Mouse (Mus musculus): Measurements from ENCODE around the gene Topbp1.
A peak's percentile ranks its signal among the peaks of the same experiment; 100 is the strongest.
"Not testable (repeated sequence)": the region's sequence is repeated elsewhere in the genome, so short reads cannot be mapped to it uniquely, and the experiment has no call there.

The Topbp1 gene

GRCm38 (mm10) chr9:103353500-103354260 lies 48.7 kb downstream of the Topbp1 start:
- not testable (repeated sequence) for DNase-seq

- no peak for DNase-seq
These were observed 52.9 kb downstream of the Topbp1 start for GRCm38 (mm10) chr9:103357893-103358292.

- DNase-seq, result no peak
These were observed 53.5 kb downstream of the Topbp1 start for GRCm38 (mm10) chr9:103358545-103358944.

GRCm38 (mm10) chr9:103360642-103361041 lies 55.6 kb downstream of the Topbp1 start:
- DNase-seq, result no peak

- no peak for DNase-seq
These were observed 58.1 kb downstream of the Topbp1 start for GRCm38 (mm10) chr9:103363088-103363487.

- peak; percentile 12 to 24 for DNase-seq
These were observed 58.9 kb downstream of the Topbp1 start for GRCm38 (mm10) chr9:103363730-103364417.

- peak; percentile 57 to 62 for DNase-seq
These were observed 59.7 kb downstream of the Topbp1 start for GRCm38 (mm10) chr9:103364601-103365289.

GRCm38 (mm10) chr9:103365290-103366247 lies 60.6 kb downstream of the Topbp1 start, which contains the start of gene Cdv3:
Cdv3 (minus strand) TSS chr9:103365840.
- peak; percentile 100 for DNase-seq

GRCm38 (mm10) chr9:103366356-103366755 lies 61.3 kb downstream of the Topbp1 start:
- no peak for DNase-seq

GRCm38 (mm10) chr9:103369951-103370350 lies 64.9 kb downstream of the Topbp1 start:
- DNase-seq, result no peak

GRCm38 (mm10) chr9:103372271-103373010 lies 67.4 kb downstream of the Topbp1 start:
- no peak for DNase-seq

- no peak for DNase-seq
These were observed 71.6 kb downstream of the Topbp1 start for GRCm38 (mm10) chr9:103376346-103377320.

- no peak for DNase-seq
These were observed 73.7 kb downstream of the Topbp1 start for GRCm38 (mm10) chr9:103378686-103379085.

- DNase-seq, result no peak
These were observed 74.2 kb downstream of the Topbp1 start for GRCm38 (mm10) chr9:103379199-103379598.

- DNase-seq, result no peak
These were observed 75.6 kb downstream of the Topbp1 start for GRCm38 (mm10) chr9:103380566-103380965.

- no peak for DNase-seq
These were observed 78.0 kb downstream of the Topbp1 start for GRCm38 (mm10) chr9:103382989-103383388.

- no peak for DNase-seq
These were observed 78.6 kb downstream of the Topbp1 start for GRCm38 (mm10) chr9:103383576-103383975.

- no peak for DNase-seq
These were observed 79.3 kb downstream of the Topbp1 start for GRCm38 (mm10) chr9:103384141-103384796.

- no peak for DNase-seq
These were observed 80.6 kb downstream of the Topbp1 start for GRCm38 (mm10) chr9:103385600-103385999.

GRCm38 (mm10) chr9:103386573-103386972 lies 81.6 kb downstream of the Topbp1 start:
- no peak for DNase-seq
